Mouse (Mus musculus) Patski (cell line): ENCODE results near the gene Ankdd1a. TPM values are rescaled to one million over a fixed set of nuclear protein-coding genes. Genes with fewer than 3 reads are reported as not detected.

Experiments
- ATAC-seq: fragments of 100-300 bp; one replicate; pipeline ENCODE4 v1.8.0; 2021
- CTCF ChIA-PET: fragments of 350-600 bp; sonication (Branson Sonifier 250); formaldehyde crosslinking; loops from one replicate; lab custom pipeline; 2022; ENCODE audit warnings: inconsistent platforms; lab: Charles Lee
- POLR2A ChIA-PET: fragments of 350-600 bp; sonication (Branson Sonifier 250); formaldehyde crosslinking; loops from one replicate; lab custom pipeline; 2022; ENCODE audit warnings: antibody characterized with exemption, inconsistent platforms; lab: Charles Lee
- DNase-seq: peaks from one replicate; pipeline ENCODE4 v3.0.0-alpha.2; 2011; ENCODE audit warnings: low read depth, low spot score
- H3K27me3 ChIP-seq: fragments of 371-371 bp; one replicate; pipeline ENCODE4 v1.5.1; 2021
- CTCF ChIP-seq: fragments of 100-300 bp; IDR thresholded peaks from one replicate; pipeline ENCODE4 v1.5.1; 2021
- in situ Hi-C: fragments of 300-500 bp; cut with MboI; formaldehyde crosslinking; loops from 3 replicates; pipeline ENCODE4 v1.11.1; 2018; ENCODE audit warnings: low pct_unique_long_range_greater_than_20kb, mixed read lengths
- polyA plus RNA-seq: library from polyadenylated mRNA; unstranded; gene quantifications from one replicate; pipeline ENCODE4 v1.2.3, GENCODE M21; 2021

Ankdd1a gene
- polyA plus RNA-seq, 1 experiment from 2014 or later = not detected

GRCm38 (mm10) chr9:65532986-65533385 lies 13.0 kb upstream of the Ankdd1a start:
- POLR2A ChIA-PET = no interaction called here
- CTCF ChIA-PET = no interaction called here
- no peak for ATAC-seq
- no peak for DNase-seq
- in situ Hi-C loops = no loop called here
- no peak for TF ChIP-seq CTCF
- no peaks in the 10 kb centered on the region for H3K27me3 ChIP-seq

- DNase-seq = no peak
- ChIA-PET CTCF (interaction anchor here (1.8 kb wide), 1 partner anchor 49 kb away, joined by 5 read pairs; the partner anchor contains the start of gene Plekho2), POLR2A (interaction anchor here (0.6 kb wide), 1 partner anchor 44 kb away, joined by 3 read pairs; no protein-coding TSS in a partner anchor)
- no peak for TF ChIP-seq CTCF
- no peak for ATAC-seq
- in situ Hi-C loops = no loop called here
- no peaks in the 10 kb centered on the region for H3K27me3 ChIP-seq
Observed at GRCm38 (mm10) chr9:65531283-65531682, 11.3 kb upstream of the Ankdd1a start.

GRCm38 (mm10) chr9:65529659-65530058 lies 9.7 kb upstream of the Ankdd1a start:
- ATAC-seq (no peak), DNase-seq (no peak)
- no peaks in the 10 kb centered on the region for H3K27me3 ChIP-seq
- no peak for TF ChIP-seq CTCF
- in situ Hi-C loops = no loop called here
- POLR2A ChIA-PET = interaction anchor here (0.7 kb wide), 1 partner anchor 74 kb away, joined by 3 read pairs; no protein-coding TSS in a partner anchor
- CTCF ChIA-PET = interaction anchor here (1.1 to 1.8 kb wide), 3 partner anchors 8 to 51 kb away, joined by 3 to 5 read pairs (median 3); partner anchors contain the start of gene Plekho2

- ChIA-PET CTCF (interaction anchor here (1.4 kb wide), 1 partner anchor 8 kb away, joined by 3 read pairs; no protein-coding TSS in a partner anchor), POLR2A (no interaction called here)
- DNase-seq (no peak), ATAC-seq (no peak)
- no peaks in the 10 kb centered on the region for H3K27me3 ChIP-seq
- TF ChIP-seq CTCF = no peak
- in situ Hi-C loops = no loop called here
Observed at GRCm38 (mm10) chr9:65528417-65529038, 8.5 kb upstream of the Ankdd1a start.

- in situ Hi-C loops = no loop called here
- no peaks in the 10 kb centered on the region for H3K27me3 ChIP-seq
- POLR2A ChIA-PET = no interaction called here
- ATAC-seq (no peak), DNase-seq (no peak)
- no peak for TF ChIP-seq CTCF
- CTCF ChIA-PET = interaction anchor here (1.0 to 3.0 kb wide), 3 partner anchors 9 to 56 kb away, joined by 3 to 18 read pairs (median 4); no protein-coding TSS in a partner anchor
Observed at GRCm38 (mm10) chr9:65525445-65526195, 5.6 kb upstream of the Ankdd1a start.

- in situ Hi-C loops = loop anchor here (5.0 kb wide), 1 partner anchor 59 kb away; the partner anchor contains the start of gene Plekho2
- CTCF ChIA-PET = interaction anchor here (0.6 to 3.0 kb wide), 12 partner anchors 13 to 134 kb away, joined by 3 to 18 read pairs (median 3); no protein-coding TSS in a partner anchor
Observed at GRCm38 (mm10) chr9:65523611-65524364, 3.8 kb upstream of the Ankdd1a start.

GRCm38 (mm10) chr9:65520505-65520876 lies 498 bp upstream of the Ankdd1a start:
- CTCF ChIA-PET = interaction anchor here (1.0 to 2.1 kb wide), 3 partner anchors 60 to 89 kb away, joined by 3 to 9 read pairs (median 4); partner anchors contain the start of gene Plekho2
- ATAC-seq (no peak), DNase-seq (no peak)
- in situ Hi-C loops = loop anchor here (5.0 kb wide), 1 partner anchor 62 kb away; the partner anchor contains the start of gene Plekho2
- H3K27me3 ChIP-seq = no peaks in the 10 kb centered on the region
- TF ChIP-seq CTCF = no peak
- POLR2A ChIA-PET = interaction anchor here (0.9 kb wide), 1 partner anchor 25 kb away, joined by 3 read pairs; no protein-coding TSS in a partner anchor

More at GRCm38 (mm10) chr9:65523611-65524364, 3.8 kb upstream of the Ankdd1a start:
- ATAC-seq (no peak), DNase-seq (peak; percentile 31)
- peak; percentile 98 for TF ChIP-seq CTCF
- POLR2A ChIA-PET = interaction anchor here (0.9 kb wide), 1 partner anchor 57 kb away, joined by 3 read pairs; no protein-coding TSS in a partner anchor
- no peaks in the 10 kb centered on the region for H3K27me3 ChIP-seq

GRCm38 (mm10) chr9:65514851-65515261 lies 5.1 kb downstream of the Ankdd1a start:
- CTCF ChIA-PET = no interaction called here
- POLR2A ChIA-PET = no interaction called here
- no peak for DNase-seq
- no peak for ATAC-seq
- H3K27me3 ChIP-seq = no peaks in the 10 kb centered on the region
- no peak for TF ChIP-seq CTCF
- in situ Hi-C loops = loop anchor here (10.0 kb wide), 1 partner anchor 150 kb away; the partner anchor contains the start of gene Oaz2

GRCm38 (mm10) chr9:65514431-65514830 lies 5.6 kb downstream of the Ankdd1a start:
- ATAC-seq (no peak), DNase-seq (no peak)
- no peaks in the 10 kb centered on the region for H3K27me3 ChIP-seq
- ChIA-PET CTCF (no interaction called here), POLR2A (no interaction called here)
- in situ Hi-C loops = loop anchor here (10.0 kb wide), 1 partner anchor 150 kb away; the partner anchor contains the start of gene Oaz2
- no peak for TF ChIP-seq CTCF
